Comparison of ENCODE assay signal across 12 mouse cellular contexts in genomic region chr4:115055691-115056090, GRCm38 (mm10). TPM values are rescaled to one million over a fixed set of nuclear protein-coding genes. Genes with fewer than 3 reads are reported as not detected.
DNase-seq lines count a peak whose midpoint lies in the region; ATAC-seq and TF ChIP-seq lines count a peak whose summit lies in the region.
"Had no signal": no experiment of that assay in that cellular context is flagged by ENCODE, and none has a peak within 500 bp of the region (broad histone marks: within the 10 kb centered on the region; RNA-seq: fewer than 3 reads in every experiment).

No protein-coding gene starts in this region.

- H3K27me3 ChIP-seq in kidney, embryonic 15.5 days, result peaks cover 97% of the 10 kb centered on the region
- no peaks in the 10 kb centered on the region for H3K27me3 ChIP-seq in G1E (ENCODE audit: insufficient read depth, low read length)
- peaks cover 27% of the 10 kb centered on the region; the same call in 1 of the 2 replicates for H3K27me3 ChIP-seq in liver, embryonic 13.5 days
- peaks cover 78% of the 10 kb centered on the region for H3K27me3 ChIP-seq in forebrain, embryonic 15.5 days

- H3K9me3 ChIP-seq in kidney, embryonic 15.5 days (replicated peaks), result no peaks in the 10 kb centered on the region
- H3K9me3 ChIP-seq in G1E (replicated peaks), result no peaks in the 10 kb centered on the region
- no peaks in the 10 kb centered on the region for H3K9me3 ChIP-seq in liver, embryonic 13.5 days (replicated peaks)
- no peaks in the 10 kb centered on the region for H3K9me3 ChIP-seq in forebrain, embryonic 15.5 days
- H3K9me3 ChIP-seq: embryonic facial prominence, embryonic 15.5 days had no signal

- 17% methylated on average over 3 of the region's 3 CpGs for WGBS in kidney, embryonic 15.5 days
- WGBS in liver, embryonic 13.5 days (ENCODE audit: insufficient replicate concordance), result 31% methylated on average over 3 of the region's 3 CpGs
- WGBS in forebrain, embryonic 15.5 days, result 20% methylated on average over 3 of the region's 3 CpGs

- no peak overlapping the region for H3K9ac ChIP-seq in kidney, embryonic 15.5 days
- peak overlapping the region; percentile 98 for H3K9ac ChIP-seq in liver, embryonic 13.5 days
- no peak overlapping the region for H3K9ac ChIP-seq in forebrain, embryonic 15.5 days (replicated peaks)
- H3K9ac ChIP-seq: embryonic facial prominence, embryonic 15.5 days had no signal

- peak; percentile 17 for DNase-seq in heart, adult 11 months
- no peak for DNase-seq in heart, postnatal 4 days
- no peak for DNase-seq in kidney, adult 11 months
- DNase-seq in G1E (ENCODE audit: low spot score), result no peak
- DNase-seq in liver, embryonic 13.5 days, result no peak
- no peak for DNase-seq in layer of hippocampus, adult 8-10 months (ENCODE audit: low spot score in 2 of 2)
- DNase-seq: layer of hippocampus, adult 9-11 months; left cerebral cortex, postnatal 4 days; thymus, postnatal 36 days had no signal

- H3K4me3 ChIP-seq in kidney, embryonic 15.5 days (replicated peaks), result no peak overlapping the region
- H3K4me3 ChIP-seq in G1E (ENCODE audit: low read depth, low read length), result peak overlapping the region; percentile 93; the same call in 1 of the 2 replicates
- H3K4me3 ChIP-seq in liver, embryonic 13.5 days (replicated peaks), result peak overlapping the region; percentile 74
- H3K4me3 ChIP-seq in forebrain, embryonic 15.5 days, result no peak overlapping the region

- no peak for TF ChIP-seq CTCF in G1E (IDR thresholded peaks at IDR 0.05; ENCODE audit: low read depth, low read length)

- H3K4me1 ChIP-seq in kidney, embryonic 15.5 days, result peaks cover 27% of the 10 kb centered on the region
- peaks cover 50% of the 10 kb centered on the region for H3K4me1 ChIP-seq in G1E (ENCODE audit: insufficient read depth, low read depth, low read length)
- H3K4me1 ChIP-seq in liver, embryonic 13.5 days (replicated peaks), result peaks cover 57% of the 10 kb centered on the region
- H3K4me1 ChIP-seq in forebrain, embryonic 15.5 days, result peaks cover 23% of the 10 kb centered on the region

- no peak overlapping the region for H3K27ac ChIP-seq in kidney, embryonic 15.5 days
- H3K27ac ChIP-seq in liver, embryonic 13.5 days, result peak overlapping the region; percentile 99
- H3K27ac ChIP-seq in forebrain, embryonic 15.5 days (replicated peaks), result no peak overlapping the region
- H3K27ac ChIP-seq: embryonic facial prominence, embryonic 15.5 days had no signal

- H3K36me3 ChIP-seq in kidney, embryonic 15.5 days, result no peaks in the 10 kb centered on the region
- peaks cover 8% of the 10 kb centered on the region for H3K36me3 ChIP-seq in G1E (replicated peaks)
- H3K36me3 ChIP-seq in liver, embryonic 13.5 days, result peaks cover 3% of the 10 kb centered on the region; the same call in 1 of the 2 replicates
- no peaks in the 10 kb centered on the region for H3K36me3 ChIP-seq in forebrain, embryonic 15.5 days
- H3K36me3 ChIP-seq: embryonic facial prominence, embryonic 15.5 days had no signal

- no peak for ATAC-seq in kidney, embryonic 15.5 days (replicated peaks; ENCODE audit: low FRiP score)
- ATAC-seq in G1E (ENCODE audit: extremely low read depth, insufficient number of reproducible peaks, low FRiP score, poor library complexity, severe bottlenecking), result no peak
- no peak for ATAC-seq in liver, embryonic 13.5 days (ENCODE audit: low read depth)
- no peak for ATAC-seq in forebrain, embryonic 15.5 days (replicated peaks)

- H3K4me2 ChIP-seq in kidney, embryonic 15.5 days, result peak overlapping the region; percentile 74; the same call in 1 of the 2 replicates
- H3K4me2 ChIP-seq in liver, embryonic 13.5 days, result peak overlapping the region; percentile 99
- H3K4me2 ChIP-seq in forebrain, embryonic 15.5 days (replicated peaks), result no peak overlapping the region

RNA-seq across cellular contexts. Expression of gene Tal1, which starts 0.5 kb away (rescaled TPM):
- total RNA-seq in heart, postnatal 4 days (2021), result 1 to 10 TPM; 5.5 to 7.0 TPM
- 1.1 and 1.4 TPM in 2 replicates for polyA plus RNA-seq in kidney, embryonic 15.5 days (2015; fragmentation: Nextera tagmentation; extraction: Ambion mirVana)
- 155 and 174 TPM in 2 replicates for total RNA-seq in G1E (2014; fragmentation: Nextera tagmentation)
- total RNA-seq in G1E (2017), result 155 and 166 TPM in 2 replicates
- polyA plus RNA-seq in G1E (2012), result 239 and 262 TPM in 2 replicates
- polyA plus RNA-seq in liver, embryonic 13.5 days (2015; fragmentation: Nextera tagmentation; extraction: Ambion mirVana), result 29.3 and 31.5 TPM in 2 replicates
- polyA plus RNA-seq in forebrain, embryonic 15.5 days (2015; fragmentation: Nextera tagmentation; extraction: Ambion mirVana), result 0.48 and 0.60 TPM in 2 replicates
- total RNA-seq in layer of hippocampus, adult 8-10 months (2022), result 1 to 10 TPM; 1.1 to 2.6 (median 1.7) TPM

RNA-seq across cellular contexts. Expression of gene Pdzk1ip1, which starts 32.8 kb away (rescaled TPM):
- under 1 TPM; 0.72 to 0.93 TPM for total RNA-seq in heart, postnatal 4 days (2021)
- 161 and 191 TPM in 2 replicates for polyA plus RNA-seq in kidney, embryonic 15.5 days (2015; fragmentation: Nextera tagmentation; extraction: Ambion mirVana)
- 2.4 and 3.0 TPM in 2 replicates for total RNA-seq in G1E (2014; fragmentation: Nextera tagmentation)
- total RNA-seq in G1E (2017), result 19.8 and 23.1 TPM in 2 replicates
- polyA plus RNA-seq in G1E (2012), result 0.21 TPM in 1 of 2 replicates, not detected in the other
- polyA plus RNA-seq in liver, embryonic 13.5 days (2015; fragmentation: Nextera tagmentation; extraction: Ambion mirVana), result 21.2 and 23.7 TPM in 2 replicates
- polyA plus RNA-seq in forebrain, embryonic 15.5 days (2015; fragmentation: Nextera tagmentation; extraction: Ambion mirVana), result 0.60 and 1.2 TPM in 2 replicates
- 1 to 10 TPM in 1 of 4 experiments, under 1 TPM in 3; 0.54 to 1.5 (median 0.74) TPM for total RNA-seq in layer of hippocampus, adult 8-10 months (2022)

RNA-seq across cellular contexts. Expression of gene Stil, which starts 55.7 kb away (rescaled TPM):
- total RNA-seq in heart, postnatal 4 days (2021), result 10 to 100 TPM; 10.4 to 12.6 TPM
- polyA plus RNA-seq in kidney, embryonic 15.5 days (2015; fragmentation: Nextera tagmentation; extraction: Ambion mirVana), result 12.5 and 13.1 TPM in 2 replicates
- total RNA-seq in G1E (2014; fragmentation: Nextera tagmentation), result 93.1 and 94.3 TPM in 2 replicates
- total RNA-seq in G1E (2017), result 19.9 and 26.0 TPM in 2 replicates
- polyA plus RNA-seq in G1E (2012), result 2.8 and 4.0 TPM in 2 replicates
- polyA plus RNA-seq in liver, embryonic 13.5 days (2015; fragmentation: Nextera tagmentation; extraction: Ambion mirVana), result 8.3 and 11.8 TPM in 2 replicates
- 5.7 and 6.5 TPM in 2 replicates for polyA plus RNA-seq in forebrain, embryonic 15.5 days (2015; fragmentation: Nextera tagmentation; extraction: Ambion mirVana)
- total RNA-seq in layer of hippocampus, adult 8-10 months (2022), result under 1 TPM in 3 of 4 experiments, not detected in 1; 0.12 to 0.54 (median 0.20) TPM

Comparison
In these comparisons a context has a peak if more than half of its experiments do, and no peak if none do; other contexts are left out.
1. H3K4me3 ChIP-seq: peak in G1E (single experiment) and liver, embryonic 13.5 days (single experiment); none in kidney, embryonic 15.5 days (single experiment) and forebrain, embryonic 15.5 days (single experiment).
2. RNA of gene Tal1, which starts 0.5 kb away (polyA plus RNA-seq): 239 to 262 TPM in G1E and 29.3 to 31.5 TPM in liver, embryonic 13.5 days; 1.1 to 1.4 TPM in kidney, embryonic 15.5 days and 0.48 to 0.60 TPM in forebrain, embryonic 15.5 days; every median in the first group is over 10 times any median in the second.
3. RNA of gene Pdzk1ip1, which starts 32.8 kb away (polyA plus RNA-seq): 161 to 191 TPM in kidney, embryonic 15.5 days and 21.2 to 23.7 TPM in liver, embryonic 13.5 days; 0.60 to 1.2 TPM in forebrain, embryonic 15.5 days and 0.21 TPM in G1E; every median in the first group is over 10 times any median in the second.